Comparison of ENCODE assay signal across 24 mouse cellular contexts in the genomic region with DNA sequence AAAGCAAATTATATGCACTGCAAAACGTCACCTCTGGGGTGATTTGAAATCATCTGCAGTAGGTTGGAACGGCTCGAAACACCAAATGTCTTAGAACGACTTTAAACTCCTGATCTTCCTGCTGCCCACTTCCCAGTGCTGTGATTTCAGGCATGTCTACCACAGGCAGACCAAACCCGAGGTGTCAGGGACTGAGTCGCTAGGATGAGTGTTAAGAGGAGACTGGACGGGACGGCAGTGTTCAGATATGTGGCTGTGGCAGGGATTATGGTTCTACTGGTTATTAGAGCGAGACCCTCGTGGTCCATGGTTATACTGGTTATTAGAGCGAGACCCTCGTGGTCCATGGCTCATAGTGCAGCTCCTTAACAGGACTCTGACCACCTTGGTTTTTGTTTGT. TPM values are rescaled to one million over a fixed set of nuclear protein-coding genes. Genes with fewer than 3 reads are reported as not detected.
"Had no signal": no experiment of that assay in that cellular context is flagged by ENCODE, and none has a peak within 500 bp of the region (broad histone marks: within the 10 kb centered on the region; RNA-seq: fewer than 3 reads in every experiment).

No protein-coding gene starts in this region.

- H3K9ac ChIP-seq: lung, embryonic 14.5 days; neural tube, embryonic 13.5 days; neural tube, embryonic 15.5 days had no signal

- H3K27ac ChIP-seq: midbrain, embryonic 10.5 days; neural tube, embryonic 13.5 days; neural tube, embryonic 15.5 days had no signal

- H3K4me2 ChIP-seq: lung, embryonic 14.5 days had no signal

- H3K36me3 ChIP-seq: midbrain, embryonic 10.5 days; neural tube, embryonic 13.5 days; neural tube, embryonic 15.5 days had no signal

- H3K4me3 ChIP-seq: myocyte; neural tube, embryonic 13.5 days; neural tube, embryonic 15.5 days had no signal

- H3K9me3 ChIP-seq: midbrain, embryonic 10.5 days; neural tube, embryonic 13.5 days; neural tube, embryonic 15.5 days had no signal

- DNase-seq: lung, adult 18-20 months; lung, embryonic 14.5 days; lung, postnatal 10 days; lung, postnatal 4 days; midbrain, embryonic 14.5 days; retina, postnatal 1 day; right cerebral cortex, adult 18-20 months; right cerebral cortex, postnatal 25 days; right cerebral cortex, postnatal 4 days; spleen, adult 18-20 months; thymus, adult 18-20 months; thymus, postnatal 14 days; thymus, postnatal 36 days had no signal

- ATAC-seq: midbrain, embryonic 16.5 days had no signal

RNA-seq across cellular contexts. Expression of a gene that starts 1.1 kb away (rescaled TPM):
- total RNA-seq: megakaryocyte, adult 5-6 weeks; megakaryocyte-erythroid progenitor cell, adult 5-6 weeks had no signal
- polyA plus RNA-seq: myocyte had no signal

RNA-seq across cellular contexts. Expression of a gene that starts 41.3 kb away (rescaled TPM):
- total RNA-seq: megakaryocyte, adult 5-6 weeks; megakaryocyte-erythroid progenitor cell, adult 5-6 weeks had no signal
- polyA plus RNA-seq: lung, embryonic 16.5 days; myocyte; small intestine, adult 2 months had no signal

RNA-seq across cellular contexts. Expression of a gene that starts 54.1 kb away (rescaled TPM):
- total RNA-seq: megakaryocyte, adult 5-6 weeks had no signal
- polyA plus RNA-seq: small intestine, adult 2 months had no signal

RNA-seq across cellular contexts. Expression of a gene that starts 58.7 kb away (rescaled TPM):
- total RNA-seq: megakaryocyte, adult 5-6 weeks; megakaryocyte-erythroid progenitor cell, adult 5-6 weeks had no signal
- polyA plus RNA-seq: liver, embryonic 16.5 days; myocyte; small intestine, adult 2 months; stomach, embryonic 14.5 days had no signal
